Mouse (Mus musculus): ENCODE measurements around the gene Lim2. TPM values are rescaled to one million over a fixed set of nuclear protein-coding genes. Genes with fewer than 3 reads are reported as not detected.

Lim2 gene
- polyA plus RNA-seq, 1 experiment, result not detected

Other genes with a start within 250 kb of the Lim2 start
- 14.8 and 19.2 TPM in 2 replicates for gene Zfp715, start 114.4 kb upstream of the Lim2 start, polyA plus RNA-seq (2012; rRNA removed)
- 0.48 and 0.55 TPM in 2 replicates for gene Siglecf, start 76.3 kb upstream of the Lim2 start, polyA plus RNA-seq (2012; rRNA removed)
- 0.28 and 0.32 TPM in 2 replicates for gene Siglecg, start 19.5 kb upstream of the Lim2 start, polyA plus RNA-seq (2012; rRNA removed)
- 0.20 and 0.21 TPM in 2 replicates for gene Nkg7, start 9.4 kb downstream of the Lim2 start, polyA plus RNA-seq (2012; rRNA removed)
- gene Cldnd2, start 13.1 kb downstream of the Lim2 start, polyA plus RNA-seq (2012; rRNA removed), result not detected in 2 replicates
- gene Etfb, start 16.4 kb downstream of the Lim2 start, polyA plus RNA-seq (2012; rRNA removed), result 80.7 and 97.8 TPM in 2 replicates
- 2.5 and 2.6 TPM in 2 replicates for gene Gm45233, start 16.5 kb downstream of the Lim2 start, polyA plus RNA-seq (2012; rRNA removed)
- 5.2 TPM in 2 replicates for gene Vsig10l, start 35.5 kb downstream of the Lim2 start, polyA plus RNA-seq (2012; rRNA removed)
- gene Iglon5, start 62.4 kb downstream of the Lim2 start, polyA plus RNA-seq (2012; rRNA removed), result 60.7 and 69.6 TPM in 2 replicates
- 0.04 TPM in 1 of 2 replicates, not detected in the other for gene 4931406B18Rik, start 78.3 kb downstream of the Lim2 start, polyA plus RNA-seq (2012; rRNA removed)
- 6.9 and 8.9 TPM in 2 replicates for gene Cd33, start 116.8 kb downstream of the Lim2 start, polyA plus RNA-seq (2012; rRNA removed)
- gene Zfp658, start 134.6 kb downstream of the Lim2 start, polyA plus RNA-seq (2012; rRNA removed), result 9.3 and 9.5 TPM in 2 replicates
- 8.3 and 9.3 TPM in 2 replicates for gene Zfp719, start 151.9 kb downstream of the Lim2 start, polyA plus RNA-seq (2012; rRNA removed)
- gene Zfp819, start 179.5 kb downstream of the Lim2 start, polyA plus RNA-seq (2012; rRNA removed), result 0.11 and 0.16 TPM in 2 replicates
- not detected in 2 replicates for gene Ceacam18, start 207.0 kb downstream of the Lim2 start, polyA plus RNA-seq (2012; rRNA removed)
- 0.84 and 1.2 TPM in 2 replicates for gene Siglece, start 232.5 kb downstream of the Lim2 start, polyA plus RNA-seq (2012; rRNA removed)
- gene Ctu1, start 244.3 kb downstream of the Lim2 start, polyA plus RNA-seq (2012; rRNA removed), result 9.2 and 9.4 TPM in 2 replicates